Mouse (Mus musculus) cerebellum, postnatal 10 days (tissue): ENCODE results near the gene Dbndd2.
A peak's percentile ranks its signal among the peaks of the same experiment; 100 is the strongest.

Source experiments
- DNase-seq, 2 experiments: peaks; one replicate each; pipeline ENCODE4 v3.0.0; 2021; ENCODE audit warnings: mixed read lengths in 2 of 2

Gene Dbndd2

DNA sequence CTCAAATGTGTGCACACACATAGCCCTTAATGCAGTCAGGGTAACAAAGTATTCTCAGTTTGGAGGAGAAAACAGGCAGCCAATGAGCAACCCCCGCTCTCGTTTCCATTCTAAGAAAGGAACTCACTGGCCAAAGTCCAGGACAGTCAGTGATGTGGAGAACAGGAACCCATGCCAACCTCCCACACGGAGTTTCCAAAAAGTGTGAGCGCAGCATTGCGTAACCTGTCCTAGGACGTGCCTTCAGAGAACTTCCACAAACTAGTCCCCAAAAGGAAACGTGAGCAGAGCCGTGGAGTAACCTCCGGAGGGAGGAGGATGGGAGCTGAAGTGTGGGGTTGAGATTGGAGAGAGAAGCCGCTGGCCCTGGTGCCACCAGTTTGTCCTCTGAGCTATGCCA lies 31.1 kb upstream of the Dbndd2 start:
- peak in 1 of 2 experiments; percentile 28 for DNase-seq

DNA sequence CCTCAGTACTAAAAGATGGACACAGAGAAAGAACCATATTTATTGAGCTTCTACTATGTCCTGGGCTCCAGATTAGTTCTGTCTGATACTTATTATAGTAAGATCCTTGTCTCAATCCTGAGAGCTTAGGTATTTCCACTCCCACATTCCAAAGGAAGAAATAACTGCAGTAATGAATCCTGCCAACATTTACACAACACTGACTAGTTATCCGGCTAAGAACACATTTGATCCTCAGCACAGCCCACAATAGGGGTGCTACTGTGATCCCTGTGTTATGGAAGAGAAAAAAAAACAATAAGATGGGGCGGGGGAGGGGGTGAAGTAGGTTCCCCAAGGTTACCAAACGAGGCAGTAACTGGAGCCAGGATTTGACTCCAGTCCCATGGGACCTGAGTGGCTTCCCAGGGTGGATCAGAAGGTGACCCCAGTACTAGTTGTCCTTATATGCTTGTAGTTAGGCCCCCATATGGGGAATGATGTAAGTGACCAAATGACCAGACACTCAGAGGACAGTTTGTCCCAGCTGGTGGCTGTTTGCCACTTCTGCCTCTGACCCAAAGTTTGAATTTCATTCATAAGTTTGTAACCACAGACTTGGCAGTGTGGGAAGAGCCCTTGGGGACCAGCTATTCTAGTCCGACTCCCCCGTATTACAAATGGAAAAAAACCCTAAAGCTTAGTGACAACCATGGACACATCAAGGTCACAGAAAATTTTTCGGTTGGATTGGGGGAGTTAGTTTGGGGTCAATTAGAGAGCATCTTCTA lies 30.3 kb upstream of the Dbndd2 start:
- DNase-seq: no peak

DNA sequence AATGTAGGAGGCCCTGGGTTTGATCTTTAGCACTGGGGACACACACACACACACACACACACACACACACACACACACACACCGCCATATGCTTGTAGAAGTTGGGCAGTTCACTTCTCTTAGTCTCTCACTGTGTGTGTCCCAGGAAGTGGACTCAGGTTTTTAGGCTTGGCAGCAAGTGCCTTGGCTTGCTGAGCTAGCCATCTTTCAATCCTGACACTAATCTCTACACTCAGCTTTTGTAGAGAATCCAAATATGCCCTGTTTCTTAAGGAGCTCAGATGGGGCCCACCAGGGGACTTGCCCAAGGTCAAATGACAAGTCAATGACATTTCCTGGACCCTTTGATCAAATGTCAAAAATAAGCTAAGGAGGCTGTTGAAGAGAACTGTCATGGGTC lies 29.5 kb upstream of the Dbndd2 start:
- no peak for DNase-seq

DNA sequence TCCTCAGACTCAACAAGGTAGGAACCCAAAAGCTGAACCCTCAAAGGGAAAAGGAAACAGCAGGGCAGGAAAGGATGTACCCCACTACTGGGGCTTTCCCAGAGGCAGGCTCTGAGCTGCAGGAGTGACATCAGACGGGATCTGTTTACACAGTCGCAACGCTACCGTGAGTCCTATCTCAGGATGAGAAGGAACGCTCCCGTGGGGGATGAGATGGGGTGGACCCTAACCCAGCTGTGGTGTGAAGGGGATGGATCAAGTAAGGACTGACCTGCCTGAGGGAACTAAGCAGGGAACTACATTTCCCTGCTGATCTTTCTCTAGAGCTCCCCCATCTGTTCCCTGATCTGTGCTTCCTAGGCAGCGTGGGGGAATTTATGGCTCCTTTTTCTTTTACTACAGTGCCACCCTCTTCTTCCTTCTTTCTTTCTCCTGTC lies 29.0 kb upstream of the Dbndd2 start, which contains the start of gene Sys1:
Sys1 (plus strand) TSS at position 101 of the 437 bp plus-strand sequence.
- no peak for DNase-seq

DNA sequence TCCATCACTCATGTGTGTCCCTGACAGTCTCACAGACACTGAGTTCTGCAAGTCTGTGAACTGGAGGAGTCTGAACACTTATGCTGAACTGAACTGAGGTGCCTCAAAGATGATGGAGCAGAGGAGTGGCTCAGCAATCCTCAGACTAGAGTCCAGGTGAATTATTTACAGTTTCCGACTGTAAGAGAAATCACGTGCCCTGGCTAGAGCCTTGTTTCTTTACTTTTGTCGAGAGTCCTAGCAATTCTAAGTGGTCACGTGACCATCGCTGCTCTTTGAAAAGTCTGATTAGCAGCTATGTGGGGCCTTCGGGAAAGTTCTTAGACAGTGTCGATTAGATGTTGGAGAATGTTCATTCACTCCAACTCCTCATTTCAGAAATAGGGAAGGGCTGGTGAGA lies 28.0 kb upstream of the Dbndd2 start:
- DNase-seq: no peak

DNA sequence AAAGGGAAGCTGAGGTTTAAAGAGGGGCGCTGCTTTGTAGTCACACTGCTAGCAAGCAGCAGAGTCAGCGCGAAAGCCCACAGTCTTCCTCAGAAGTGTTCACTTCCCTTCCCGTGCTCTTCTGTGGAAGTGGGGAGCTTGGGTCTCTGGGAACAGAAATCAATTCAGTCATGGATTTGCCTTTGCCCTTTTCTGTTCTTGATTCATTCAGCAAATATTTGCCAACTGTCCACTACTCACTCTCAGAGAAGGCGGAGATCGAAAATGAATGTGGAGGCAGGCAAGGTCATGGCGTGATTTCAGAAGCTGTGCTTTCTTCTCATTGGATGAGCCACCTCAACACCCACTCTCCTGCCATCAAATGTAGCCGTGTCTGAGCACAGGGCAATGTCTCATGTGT lies 27.4 kb upstream of the Dbndd2 start:
- no peak for DNase-seq

DNA sequence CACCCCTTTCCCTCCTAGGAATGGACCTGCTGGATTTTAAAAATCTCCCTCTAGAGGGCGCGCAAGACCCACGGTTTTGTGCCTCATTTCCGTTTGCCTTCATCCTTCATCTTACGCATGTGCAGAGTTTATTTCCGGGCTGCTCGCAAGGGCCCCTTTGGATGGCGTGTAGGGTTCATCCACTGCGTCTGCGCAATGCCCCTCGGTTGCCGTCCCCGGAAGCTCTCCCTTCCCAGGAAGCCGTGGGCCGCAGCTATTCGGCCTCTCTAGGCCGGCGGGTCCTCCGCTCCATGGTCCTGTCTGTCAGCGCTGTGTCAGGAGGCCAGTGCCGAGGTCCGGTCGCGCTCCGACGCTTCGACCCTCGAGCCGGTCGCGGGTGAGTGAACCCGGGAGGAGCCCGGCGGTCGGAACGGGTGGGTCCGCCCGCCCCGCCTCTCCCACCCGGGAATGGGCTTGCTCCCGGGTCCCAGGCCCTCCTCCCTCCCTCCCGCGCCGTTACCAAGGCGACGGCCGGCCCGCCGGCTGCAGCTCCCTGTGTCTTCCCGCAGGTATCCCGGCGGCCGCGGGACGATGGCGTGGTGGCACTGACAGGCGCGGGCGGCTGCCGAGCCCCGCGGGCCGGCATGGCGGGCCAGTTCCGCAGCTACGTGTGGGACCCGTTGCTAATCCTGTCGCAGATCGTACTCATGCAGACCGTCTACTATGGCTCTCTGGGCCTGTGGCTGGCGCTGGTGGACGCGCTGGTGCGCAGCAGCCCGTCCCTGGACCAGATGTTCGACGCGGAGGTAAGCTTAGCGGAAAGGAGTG lies 25.0 kb upstream of the Dbndd2 start, which contains the start of gene Gm20458:
Gm20458 (plus strand) TSS at position 223 of the 807 bp plus-strand sequence.
- DNase-seq: peak; percentile 97

DNA sequence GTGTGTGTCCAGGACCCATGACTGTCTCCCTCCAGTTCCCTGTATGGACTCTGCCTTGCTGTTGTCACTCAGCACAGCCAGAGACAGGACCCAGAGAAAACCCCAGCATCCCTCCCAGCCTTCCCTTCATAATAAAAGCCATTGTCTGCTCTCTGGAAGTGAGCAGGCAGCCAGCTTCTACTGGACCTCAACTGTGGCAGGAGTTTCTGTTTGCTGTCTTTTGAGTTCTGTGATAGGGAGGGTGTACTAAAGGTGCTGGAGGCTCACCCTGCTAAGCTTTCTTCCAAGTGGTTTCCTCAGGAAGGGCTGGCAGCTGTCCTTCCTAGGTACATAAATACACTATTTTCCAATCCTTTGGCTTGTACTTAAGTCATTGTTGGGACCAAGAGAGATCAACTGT lies 20.7 kb upstream of the Dbndd2 start:
- DNase-seq: no peak

DNA sequence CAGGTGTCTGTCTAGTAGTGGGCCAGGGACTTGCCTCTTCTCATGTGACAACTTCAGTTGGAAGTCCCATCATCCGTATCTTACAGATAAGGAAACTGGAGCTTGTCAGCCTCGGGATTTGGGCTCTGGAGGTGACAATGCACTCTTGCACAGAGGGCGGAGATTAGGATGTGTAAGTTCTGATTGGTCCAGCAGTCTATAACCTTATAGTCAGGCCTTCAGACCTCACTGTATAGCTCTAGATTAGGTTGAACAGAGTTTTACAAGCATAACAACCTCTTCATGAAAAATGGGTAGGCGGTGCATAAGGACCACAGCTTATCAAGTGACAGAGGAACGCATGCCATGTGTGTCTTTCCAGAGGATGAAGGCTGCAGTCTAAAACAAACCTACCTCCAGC lies 19.1 kb upstream of the Dbndd2 start:
- DNase-seq: no peak

DNA sequence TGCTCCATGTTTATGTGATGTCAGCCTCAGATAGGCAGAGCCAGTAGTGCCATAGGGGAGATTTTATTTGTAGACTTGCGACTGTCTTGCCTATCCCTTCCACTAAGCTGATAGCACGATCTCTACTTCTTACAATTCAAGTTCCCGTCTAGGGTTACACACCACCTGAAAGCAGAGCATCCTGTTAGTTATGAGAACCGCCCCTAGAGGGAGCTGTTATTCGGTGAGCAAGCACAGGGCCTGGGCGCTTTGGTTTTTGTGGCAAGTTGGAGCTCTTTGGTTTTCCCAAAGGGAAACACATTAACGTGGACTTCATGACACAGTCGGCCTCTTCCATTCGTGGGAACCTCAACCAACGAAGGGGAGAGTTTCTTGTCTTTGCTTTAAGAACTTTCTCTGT lies 15.7 kb upstream of the Dbndd2 start:
- peak; percentile 81 to 84 for DNase-seq

DNA sequence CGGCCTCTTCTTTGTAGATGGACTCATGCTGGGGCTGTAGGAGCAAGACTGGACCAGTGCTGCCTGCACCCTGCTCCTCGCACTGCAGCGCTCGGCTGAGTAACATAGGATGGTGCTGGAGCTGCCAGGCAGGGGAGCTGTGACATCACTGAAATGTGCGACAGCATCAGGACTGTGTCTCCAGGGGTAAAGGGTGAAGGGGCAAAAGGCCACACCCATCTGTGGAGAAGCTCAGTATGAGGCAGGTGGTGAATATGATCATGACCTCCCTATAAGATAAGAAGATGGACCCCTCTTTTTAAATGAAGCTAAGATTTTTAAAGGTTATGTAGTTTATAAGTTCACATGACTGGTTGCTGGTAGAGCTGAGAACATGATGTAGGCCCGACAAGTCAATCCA lies 12.3 kb upstream of the Dbndd2 start, which contains the start of gene Trp53tg5:
Trp53tg5 (minus strand) TSS at position 101 of the 400 bp plus-strand sequence.
- no peak for DNase-seq

DNA sequence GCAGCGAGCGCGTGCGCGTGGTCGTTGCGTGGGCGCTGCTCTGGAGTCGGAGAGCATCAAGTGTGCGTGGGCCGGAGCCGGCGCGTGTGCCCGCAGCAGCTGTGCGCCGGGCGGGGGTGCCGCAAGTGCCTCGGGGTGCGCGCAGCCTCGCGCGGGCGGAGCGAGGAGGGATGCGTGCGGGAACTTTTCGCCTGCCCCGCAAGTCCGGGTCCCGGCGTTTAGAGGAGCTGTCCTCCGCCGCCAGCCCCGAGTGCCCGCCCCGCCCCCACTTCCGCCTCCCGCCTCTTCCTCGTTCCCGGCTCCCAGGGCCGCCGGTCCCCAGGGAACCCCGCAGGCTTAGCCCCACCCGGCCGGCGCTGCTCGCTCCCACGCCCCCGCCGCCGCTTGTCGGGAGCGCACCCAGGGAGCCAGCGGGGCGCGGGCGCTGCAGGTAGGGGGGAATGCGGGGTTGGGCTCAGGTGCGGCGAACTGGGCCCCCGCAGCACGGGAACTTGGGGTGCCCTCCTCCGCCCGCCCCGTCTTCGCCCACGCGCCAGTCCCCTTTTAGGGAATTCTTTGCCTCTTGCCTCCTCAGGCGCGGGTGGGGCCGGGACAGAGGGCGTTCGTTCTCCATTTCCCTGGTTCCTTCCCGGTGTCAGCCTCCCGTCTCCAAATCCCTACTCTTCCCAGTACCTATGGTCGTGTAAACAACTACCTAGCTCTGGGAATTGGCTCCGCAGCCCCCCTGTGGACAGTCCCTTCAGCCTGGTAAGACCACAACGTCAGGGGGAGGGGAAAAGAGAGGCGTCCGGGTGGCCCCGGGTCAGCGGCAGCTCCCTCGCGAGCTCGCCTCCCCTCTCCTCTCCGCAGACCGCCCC lies 580 bp downstream of the Dbndd2 start:
- peak; percentile 82 to 85 for DNase-seq

DNA sequence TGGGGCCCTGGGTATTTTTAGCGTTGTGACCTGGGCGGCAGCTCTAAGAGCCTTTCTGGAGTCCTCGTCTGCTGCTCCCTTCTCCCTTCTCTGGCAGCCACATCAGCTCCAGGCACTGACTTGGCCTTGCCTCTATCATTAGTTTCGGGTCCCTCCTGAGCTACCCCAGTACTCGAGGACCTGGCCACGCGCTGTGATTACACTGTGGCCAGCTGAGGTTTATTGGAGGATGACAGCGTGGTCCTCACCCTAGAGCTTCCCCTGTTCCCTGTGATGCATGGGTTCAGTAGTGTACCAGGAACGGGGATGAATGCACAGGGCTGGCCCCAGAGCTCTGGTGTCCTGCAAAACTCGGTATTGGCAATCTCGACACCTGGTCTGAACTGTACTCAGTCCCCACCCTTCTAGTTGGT lies 1.2 kb downstream of the Dbndd2 start:
- DNase-seq: no peak

DNA sequence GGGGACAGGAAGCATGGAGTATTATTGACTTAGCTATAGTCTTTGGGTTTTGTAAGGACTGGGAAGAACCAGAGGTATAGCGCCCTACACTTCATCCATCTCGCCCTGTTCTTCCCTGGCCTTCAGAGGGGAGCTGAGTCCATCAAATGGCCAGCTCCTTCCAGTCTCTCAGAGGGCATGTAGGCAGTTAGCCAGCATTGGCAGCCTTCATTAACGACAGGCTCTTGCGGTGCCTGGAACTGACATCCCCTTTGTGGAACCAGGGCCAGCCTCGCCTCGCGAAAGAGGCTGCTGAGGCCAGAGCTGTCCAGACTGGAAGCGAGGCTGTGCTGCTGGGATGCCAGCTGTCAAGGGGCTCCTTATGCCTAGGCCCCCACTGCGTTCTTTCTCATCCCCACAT lies 1.9 kb downstream of the Dbndd2 start:
- DNase-seq: peak; percentile 94 to 96

DNA sequence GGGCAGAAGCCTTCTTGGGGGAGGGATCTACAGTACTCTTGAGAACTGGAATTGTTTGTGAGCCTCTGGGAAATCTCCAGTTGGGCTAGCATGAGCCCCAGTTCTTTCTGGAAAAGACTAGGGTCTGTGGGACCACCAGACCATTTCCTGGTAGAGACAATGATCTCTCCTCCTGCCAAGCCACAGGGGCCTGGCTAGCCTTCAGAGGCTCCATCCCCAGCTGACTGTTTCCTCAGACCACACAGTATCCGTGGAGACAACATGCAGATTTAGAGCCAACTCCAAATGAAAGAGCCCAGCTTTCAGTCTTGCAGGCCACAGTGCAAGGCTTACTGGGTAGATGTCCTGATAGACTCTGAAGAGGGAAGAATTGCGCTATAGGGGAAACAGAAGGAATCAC lies 8.2 kb downstream of the Dbndd2 start:
- peak; percentile 29 to 42 for DNase-seq

DNA sequence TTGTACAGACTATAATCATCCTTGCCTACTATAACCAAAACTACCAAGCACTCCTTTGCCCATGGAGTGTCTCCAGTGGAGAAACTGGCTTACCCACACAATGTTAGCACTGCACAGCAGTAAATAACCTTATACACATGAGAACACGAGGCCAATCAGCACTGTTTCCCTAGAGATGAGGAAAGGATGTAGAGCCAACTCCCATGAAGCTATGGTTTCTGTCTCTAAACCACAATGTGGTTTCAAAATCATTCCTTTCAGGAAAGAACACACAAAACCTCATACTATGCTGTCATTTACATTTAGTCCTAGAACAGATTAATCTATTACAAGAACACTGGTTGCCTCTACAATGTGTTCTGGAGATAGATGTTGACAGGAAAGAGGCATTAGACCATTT lies 10.4 kb downstream of the Dbndd2 start:
- no peak for DNase-seq

DNA sequence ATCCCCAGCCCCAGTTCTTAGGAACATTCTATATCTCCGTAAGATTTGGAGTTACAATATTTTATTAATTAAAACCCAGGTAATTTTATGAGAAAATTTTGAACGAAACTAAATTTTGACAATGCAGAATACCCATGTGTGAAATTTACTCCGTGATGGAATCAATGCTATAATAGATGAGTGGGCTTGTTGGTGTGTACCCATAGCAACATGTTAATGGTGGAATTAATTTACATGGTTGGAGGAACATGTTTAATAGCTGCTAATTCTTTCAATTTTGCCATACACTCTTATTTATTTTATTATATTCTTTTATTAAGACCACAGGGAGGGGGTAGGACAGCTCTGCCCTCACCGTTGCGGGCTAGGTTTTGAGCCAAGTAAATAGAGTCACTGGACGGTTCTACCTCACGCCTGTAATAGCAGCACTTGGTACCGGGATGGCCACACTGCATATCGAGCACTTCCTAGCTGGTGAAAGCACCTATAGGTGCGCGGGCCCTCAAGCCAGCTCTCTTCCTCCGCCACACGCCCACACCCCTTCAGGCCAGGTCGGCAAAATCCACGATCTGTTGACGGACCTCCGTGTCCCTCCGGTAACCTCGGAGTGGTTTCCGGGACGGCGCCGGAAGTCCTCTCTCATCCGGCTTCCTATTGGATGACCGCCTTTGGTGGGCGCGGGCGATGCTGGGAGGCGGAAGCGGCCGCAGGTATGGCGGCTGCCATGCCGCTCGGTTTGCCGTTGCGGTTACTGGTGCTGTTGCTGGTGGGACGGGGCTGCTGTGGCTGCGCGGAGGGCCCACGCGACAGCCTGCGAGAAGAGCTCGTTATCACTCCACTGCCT lies 11.2 kb downstream of the Dbndd2 start, which contains the start of gene Pigt:
Pigt (plus strand) TSS at position 674 of the 844 bp plus-strand sequence.
- peak; percentile 94 for DNase-seq

DNA sequence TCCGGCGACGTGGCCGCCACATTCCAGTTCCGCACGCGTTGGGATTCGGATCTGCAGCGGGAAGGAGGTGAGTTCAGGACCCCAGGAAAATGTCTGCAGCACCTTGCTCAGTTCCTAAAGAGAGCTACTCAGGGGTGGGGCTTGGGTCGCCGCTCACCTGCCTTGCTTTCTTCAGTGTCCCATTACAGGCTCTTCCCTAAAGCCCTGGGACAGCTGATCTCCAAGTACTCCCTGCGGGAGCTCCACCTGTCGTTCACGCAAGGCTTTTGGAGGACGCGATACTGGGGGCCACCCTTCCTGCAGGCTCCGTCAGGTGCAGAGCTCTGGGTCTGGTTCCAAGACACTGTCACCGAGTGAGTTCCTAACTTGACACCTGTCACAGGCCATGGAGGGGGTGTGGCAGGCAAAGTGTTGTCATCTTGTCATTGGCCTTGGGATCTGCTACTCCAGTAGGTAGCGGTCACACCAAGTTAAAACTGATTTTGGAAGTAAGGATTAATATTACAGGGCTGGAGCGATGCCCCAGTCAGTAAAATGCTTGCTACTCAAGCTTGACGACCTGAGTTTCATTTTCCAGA lies 11.9 kb downstream of the Dbndd2 start:
- DNase-seq: peak in 1 of 2 experiments; percentile 32

DNA sequence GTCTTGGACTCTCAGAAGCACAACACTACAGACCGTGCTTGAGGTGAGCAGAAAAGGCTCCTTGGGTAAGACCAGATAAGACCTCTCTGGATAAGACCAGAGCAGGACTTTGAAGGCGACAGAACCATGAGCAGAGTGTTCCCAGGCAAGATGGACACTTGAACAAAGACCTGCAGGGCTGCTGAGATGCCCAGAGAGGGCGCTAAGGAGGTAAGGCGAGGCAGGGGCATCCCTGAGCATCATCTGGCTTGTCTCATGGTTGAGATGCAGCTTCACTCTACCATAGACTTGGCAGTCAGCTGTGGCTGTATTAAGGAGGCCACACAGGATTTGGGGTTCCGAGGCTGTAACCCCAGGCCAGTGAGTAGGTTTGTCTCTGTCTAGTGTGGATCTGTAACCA lies 13.4 kb downstream of the Dbndd2 start:
- peak in 1 of 2 experiments; percentile 35 for DNase-seq

DNA sequence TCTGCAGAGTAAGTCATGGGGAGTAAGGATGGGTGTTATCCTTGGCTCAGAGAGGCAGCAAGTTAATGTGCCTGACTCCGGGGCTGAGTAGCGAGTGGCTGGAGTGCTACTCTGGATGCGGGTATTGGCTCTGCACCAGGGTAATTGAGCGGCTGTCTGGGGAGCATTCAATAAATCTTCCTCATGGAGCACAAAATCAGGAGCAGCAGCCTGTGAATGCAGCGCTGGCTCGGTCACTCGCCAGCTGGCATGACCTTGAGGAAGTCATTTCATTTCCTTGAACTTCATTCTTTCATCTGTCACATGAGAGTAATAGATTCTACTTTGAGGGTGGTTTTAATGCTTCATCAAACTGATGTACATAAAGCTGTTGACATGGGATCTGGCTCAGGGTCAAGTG lies 14.6 kb downstream of the Dbndd2 start:
- DNase-seq: peak; percentile 37 to 58

DNA sequence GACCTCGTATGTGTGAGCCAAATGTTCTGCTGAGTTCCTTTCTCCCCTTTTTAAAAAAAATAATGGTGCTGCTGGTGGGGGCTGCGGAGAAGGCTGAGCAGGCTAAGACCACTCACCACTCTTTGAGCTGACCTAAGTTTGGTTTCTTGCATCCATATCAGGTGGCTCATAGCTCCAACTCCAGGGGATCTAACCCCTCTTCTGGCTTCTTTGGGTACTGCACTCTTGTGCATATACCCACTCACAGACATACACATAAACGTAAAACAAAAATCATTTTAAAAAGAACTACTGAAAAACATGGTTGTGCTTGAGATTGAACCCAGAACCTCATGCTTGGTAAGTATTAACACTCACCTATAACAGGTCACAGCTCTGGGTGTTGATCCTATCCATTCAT lies 19.0 kb downstream of the Dbndd2 start:
- DNase-seq: no peak
